Mouse (Mus musculus): ENCODE measurements around the gene Bola1. TPM values are rescaled to one million over a fixed set of nuclear protein-coding genes. Genes with fewer than 3 reads are reported as not detected.

Bola1 gene
- polyA plus RNA-seq, 1 experiment from 2014 or later: 55.7 TPM

Small RNAs within 50 kb of the gene (microRNA-seq; reads per million reads assigned to microRNA genes)
- gene Gm44492 (ENCODE audit: borderline number of aligned reads) (not detected), gene Gm47311 (ENCODE audit: borderline number of aligned reads) (not detected), gene Gm47313 (ENCODE audit: borderline number of aligned reads) (not detected)

Other genes with a start within 250 kb of the Bola1 start
- 40.5 and 43.2 TPM in 2 replicates for gene Plekho1, start 223.7 kb downstream of the Bola1 start, polyA plus RNA-seq (2014; fragmentation: Nextera tagmentation; extraction: Ambion mirVana)
- gene Vps45, start 161.2 kb downstream of the Bola1 start, polyA plus RNA-seq (2014; fragmentation: Nextera tagmentation; extraction: Ambion mirVana): 24.4 and 25.7 TPM in 2 replicates
- 17.6 and 20.0 TPM in 2 replicates for gene Otud7b, start 115.2 kb downstream of the Bola1 start, polyA plus RNA-seq (2014; fragmentation: Nextera tagmentation; extraction: Ambion mirVana)
- gene Mtmr11, start 57.7 kb downstream of the Bola1 start, polyA plus RNA-seq (2014; fragmentation: Nextera tagmentation; extraction: Ambion mirVana): 19.7 and 24.6 TPM in 2 replicates
- gene Sf3b4, start 47.4 kb downstream of the Bola1 start, polyA plus RNA-seq (2014; fragmentation: Nextera tagmentation; extraction: Ambion mirVana): 152 and 158 TPM in 2 replicates
- 4.4 and 6.1 TPM in 2 replicates for gene Sv2a, start 38.6 kb downstream of the Bola1 start, polyA plus RNA-seq (2014; fragmentation: Nextera tagmentation; extraction: Ambion mirVana)
- 0.72 and 0.78 TPM in 2 replicates for gene Hist2h2ab, start 156 bp upstream of the Bola1 start, polyA plus RNA-seq (2014; fragmentation: Nextera tagmentation; extraction: Ambion mirVana)
- 8.4 and 10.0 TPM in 2 replicates for gene Hist2h2ac, start 1.2 kb upstream of the Bola1 start, polyA plus RNA-seq (2014; fragmentation: Nextera tagmentation; extraction: Ambion mirVana)
- 7.8 and 8.8 TPM in 2 replicates for gene Hist2h2be, start 1.4 kb upstream of the Bola1 start, polyA plus RNA-seq (2014; fragmentation: Nextera tagmentation; extraction: Ambion mirVana)
- gene Hist2h3c2, start 19.4 kb upstream of the Bola1 start, polyA plus RNA-seq (2014; fragmentation: Nextera tagmentation; extraction: Ambion mirVana): 5.2 and 5.3 TPM in 2 replicates
- gene Hist2h2aa2, start 20.6 kb upstream of the Bola1 start, polyA plus RNA-seq (2014; fragmentation: Nextera tagmentation; extraction: Ambion mirVana): 46.9 and 57.6 TPM in 2 replicates
- 19.8 and 22.0 TPM in 2 replicates for gene Hist2h2aa1, start 25.8 kb upstream of the Bola1 start, polyA plus RNA-seq (2014; fragmentation: Nextera tagmentation; extraction: Ambion mirVana)
- 0.48 TPM in 1 of 2 replicates, not detected in the other for gene Hist2h3c1, start 27.0 kb upstream of the Bola1 start, polyA plus RNA-seq (2014; fragmentation: Nextera tagmentation; extraction: Ambion mirVana)
- 6.9 TPM in 2 replicates for gene Hist2h4, start 43.6 kb upstream of the Bola1 start, polyA plus RNA-seq (2014; fragmentation: Nextera tagmentation; extraction: Ambion mirVana)
- 44.3 and 57.8 TPM in 2 replicates for gene Hist2h3b, start 48.9 kb upstream of the Bola1 start, polyA plus RNA-seq (2014; fragmentation: Nextera tagmentation; extraction: Ambion mirVana)
- gene Hist2h2bb, start 50.0 kb upstream of the Bola1 start, polyA plus RNA-seq (2014; fragmentation: Nextera tagmentation; extraction: Ambion mirVana): 8.9 and 12.7 TPM in 2 replicates
- gene Fcgr1, start 74.3 kb upstream of the Bola1 start, polyA plus RNA-seq (2014; fragmentation: Nextera tagmentation; extraction: Ambion mirVana): 4.0 and 5.3 TPM in 2 replicates
- not detected in 2 replicates for gene BC107364, start 232.6 kb upstream of the Bola1 start, polyA plus RNA-seq (2014; fragmentation: Nextera tagmentation; extraction: Ambion mirVana)